Mouse (Mus musculus) forebrain, embryonic 10.5 days (tissue): ENCODE data around the gene Pla2g2d. TPM values are rescaled to one million over a fixed set of nuclear protein-coding genes. Genes with fewer than 3 reads are reported as not detected.
A peak's percentile ranks its signal among the peaks of the same experiment; 100 is the strongest.

Source experiments
- DNase-seq: peaks from one replicate; pipeline ENCODE4 v3.0.0-alpha.2; 2017; ENCODE audit warnings: low spot score; ENCODE audit errors: extremely low spot score
- H3K27ac ChIP-seq: fragments of 300-500 bp; sonication (generic); 2 replicates; pipeline ENCODE4 v1.5.1; 2016; ENCODE audit warnings: mild to moderate bottlenecking
- H3K27me3 ChIP-seq: fragments of 300-500 bp; sonication (generic); 2 replicates; pipeline ENCODE4 v1.6.1; 2016; ENCODE audit warnings: mild to moderate bottlenecking; ENCODE audit not compliant: poor library complexity, severe bottlenecking
- H3K36me3 ChIP-seq: fragments of 300-500 bp; sonication (generic); replicated peaks from 2 replicates; pipeline ENCODE4 v1.6.1; 2016; ENCODE audit warnings: mild to moderate bottlenecking, moderate library complexity
- H3K4me1 ChIP-seq: fragments of 300-500 bp; sonication (generic); 2 replicates; pipeline ENCODE4 v1.6.1; 2016
- H3K4me3 ChIP-seq: fragments of 300-500 bp; sonication (generic); 2 replicates; pipeline ENCODE4 v1.5.1; 2016; ENCODE audit warnings: mild to moderate bottlenecking, moderate library complexity
- H3K9me3 ChIP-seq: fragments of 300-500 bp; sonication (generic); 2 replicates; pipeline ENCODE4 v1.6.1; 2016; ENCODE audit warnings: mild to moderate bottlenecking, moderate library complexity
- WGBS: fragments of 180-500 bp; shearing (Covaris S2); methylation state at CpG from one replicate; pipeline ENCODE4 v1.1.7; 2016; 5-methylcytosine and 5-hydroxymethylcytosine counted together
- polyA plus RNA-seq: library from polyadenylated mRNA; unstranded; fragments of >200 nt; fragmentation: Nextera tagmentation; extraction: Ambion mirVana; gene quantifications from 2 replicates; pipeline ENCODE4 v1.2.1, GENCODE M21; 2016

Gene Pla2g2d
- polyA plus RNA-seq, 1 experiment from 2014 or later = 0.15 TPM

DNA sequence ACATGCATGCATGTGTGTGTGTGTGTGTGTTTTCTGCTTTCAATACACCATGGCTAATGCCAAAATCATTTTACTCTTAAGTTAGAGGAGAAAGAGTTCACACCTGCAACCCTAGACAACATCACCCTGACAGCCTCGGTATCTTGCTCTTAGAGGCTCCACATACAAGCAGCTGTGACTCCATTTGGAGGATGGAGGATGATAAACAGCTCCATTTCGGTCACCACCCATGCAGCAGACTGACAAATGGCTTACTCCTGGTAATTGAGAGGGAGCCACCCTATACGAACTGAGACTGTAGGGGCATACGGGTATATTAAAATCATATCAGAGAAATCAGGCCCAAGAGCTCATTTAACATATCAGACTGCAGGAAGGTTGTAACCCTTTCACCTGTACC lies 12.8 kb downstream of the Pla2g2d start:
- no peaks in the 10 kb centered on the region for H3K36me3 ChIP-seq
- no peak for DNase-seq
- no peaks in the 10 kb centered on the region for H3K9me3 ChIP-seq
- H3K4me1 ChIP-seq = no peaks in the 10 kb centered on the region
- WGBS = 83% methylated on average over 4 of the region's 4 CpGs
- H3K27ac ChIP-seq = no peak overlapping the region
- no peaks in the 10 kb centered on the region for H3K27me3 ChIP-seq
- H3K4me3 ChIP-seq = no peak overlapping the region

DNA sequence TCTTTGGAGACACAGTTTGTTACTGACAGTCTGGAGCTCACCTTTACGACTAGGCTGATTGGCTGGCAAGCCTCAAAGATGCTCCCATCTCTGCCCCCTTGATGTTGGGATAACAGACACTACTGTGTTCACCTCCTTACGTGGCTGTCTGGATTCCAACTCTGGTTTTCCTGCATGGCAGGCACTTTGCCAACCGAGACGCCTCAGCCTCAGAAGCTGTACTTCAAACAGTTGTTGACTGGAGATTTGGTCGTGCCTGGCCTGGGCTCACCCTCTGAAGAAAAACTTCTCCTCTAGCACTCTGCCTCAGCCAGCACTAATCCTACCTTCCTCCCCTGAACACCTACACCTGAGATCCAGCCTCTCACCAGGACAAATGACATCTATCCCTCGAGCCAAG lies 15.9 kb downstream of the Pla2g2d start:
- Histone ChIP-seq H3K4me1 (no peaks in the 10 kb centered on the region), H3K9me3 (no peaks in the 10 kb centered on the region), H3K27me3 (no peaks in the 10 kb centered on the region), H3K36me3 (no peaks in the 10 kb centered on the region), H3K27ac (no peak overlapping the region), H3K4me3 (no peak overlapping the region)
- WGBS = 80% methylated on average over 6 of the region's 6 CpGs
- no peak for DNase-seq

DNA sequence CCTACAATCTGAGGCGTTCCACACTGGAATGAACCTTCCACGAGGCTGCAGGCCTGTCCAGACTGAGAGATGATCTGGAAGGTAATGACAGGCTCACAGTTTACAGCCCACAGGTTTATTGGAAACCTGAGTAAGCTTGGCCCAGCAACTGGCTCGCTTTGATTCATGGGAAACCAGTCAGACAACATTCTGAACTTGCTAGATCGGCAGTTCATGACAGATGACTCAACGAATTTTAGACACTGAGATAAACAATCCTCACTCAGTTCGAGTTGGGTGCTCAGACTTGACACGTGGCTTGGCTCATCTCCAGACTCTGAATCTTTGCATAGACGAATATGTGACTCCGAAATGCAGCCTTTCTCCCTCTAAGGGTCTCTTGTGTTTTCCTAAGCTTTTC lies 17.1 kb downstream of the Pla2g2d start:
- no peaks in the 10 kb centered on the region for H3K9me3 ChIP-seq
- H3K4me3 ChIP-seq = no peak overlapping the region
- no peaks in the 10 kb centered on the region for H3K27me3 ChIP-seq
- WGBS = 78% methylated on average over 9 of the region's 9 CpGs
- H3K4me1 ChIP-seq = peaks cover 4% of the 10 kb centered on the region; the same call in 1 of the 2 replicates
- H3K36me3 ChIP-seq = no peaks in the 10 kb centered on the region
- no peak overlapping the region for H3K27ac ChIP-seq
- no peak for DNase-seq

DNA sequence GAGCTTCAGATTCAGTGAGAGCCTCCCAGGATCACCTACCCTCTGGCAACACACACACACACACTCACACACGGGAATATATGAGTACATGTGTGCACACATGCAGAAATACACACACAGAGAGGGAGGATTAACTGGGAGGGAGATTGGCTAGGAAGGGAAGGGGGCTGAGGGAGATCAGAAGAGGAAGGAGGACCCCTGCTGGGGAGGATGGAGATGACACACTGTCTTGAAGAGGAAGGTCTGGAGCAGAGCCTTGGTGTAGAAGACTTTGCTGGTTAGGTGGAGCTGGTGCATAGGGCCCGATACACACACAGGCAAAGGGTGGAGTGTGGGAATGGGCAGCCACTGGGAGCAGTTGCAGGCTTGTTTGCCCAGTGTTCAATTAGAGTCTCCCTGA lies 17.7 kb downstream of the Pla2g2d start:
- Histone ChIP-seq H3K27me3 (no peaks in the 10 kb centered on the region), H3K36me3 (no peaks in the 10 kb centered on the region), H3K27ac (no peak overlapping the region), H3K4me1 (peaks cover 4% of the 10 kb centered on the region; the same call in 1 of the 2 replicates), H3K4me3 (no peak overlapping the region), H3K9me3 (no peaks in the 10 kb centered on the region)
- DNase-seq = no peak
- 70% methylated on average over 2 of the region's 2 CpGs for WGBS

DNA sequence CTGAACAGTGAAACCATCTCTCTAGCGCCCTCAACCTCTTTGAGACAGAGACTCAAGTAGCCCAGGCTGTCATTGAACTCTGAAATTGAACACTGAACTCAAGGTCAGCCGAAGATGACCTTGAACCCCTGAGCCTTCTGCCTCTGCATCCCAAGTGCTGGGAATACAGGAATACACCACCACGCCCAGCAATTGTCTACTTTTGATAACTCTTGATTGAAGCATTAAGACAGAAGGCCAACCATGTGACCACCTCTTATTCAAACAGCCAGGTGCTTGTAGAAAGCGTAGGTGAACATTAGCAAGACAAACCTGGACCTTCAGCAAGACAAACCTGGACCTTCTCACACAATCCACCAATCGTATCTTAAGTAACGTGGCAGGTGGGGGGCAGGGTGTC lies 18.8 kb downstream of the Pla2g2d start:
- Histone ChIP-seq H3K36me3 (no peaks in the 10 kb centered on the region), H3K4me3 (no peak overlapping the region), H3K9me3 (no peaks in the 10 kb centered on the region), H3K4me1 (peaks cover 4% of the 10 kb centered on the region; the same call in 1 of the 2 replicates), H3K27me3 (no peaks in the 10 kb centered on the region), H3K27ac (no peak overlapping the region)
- 87% methylated on average over 6 of the region's 6 CpGs for WGBS
- DNase-seq = no peak

DNA sequence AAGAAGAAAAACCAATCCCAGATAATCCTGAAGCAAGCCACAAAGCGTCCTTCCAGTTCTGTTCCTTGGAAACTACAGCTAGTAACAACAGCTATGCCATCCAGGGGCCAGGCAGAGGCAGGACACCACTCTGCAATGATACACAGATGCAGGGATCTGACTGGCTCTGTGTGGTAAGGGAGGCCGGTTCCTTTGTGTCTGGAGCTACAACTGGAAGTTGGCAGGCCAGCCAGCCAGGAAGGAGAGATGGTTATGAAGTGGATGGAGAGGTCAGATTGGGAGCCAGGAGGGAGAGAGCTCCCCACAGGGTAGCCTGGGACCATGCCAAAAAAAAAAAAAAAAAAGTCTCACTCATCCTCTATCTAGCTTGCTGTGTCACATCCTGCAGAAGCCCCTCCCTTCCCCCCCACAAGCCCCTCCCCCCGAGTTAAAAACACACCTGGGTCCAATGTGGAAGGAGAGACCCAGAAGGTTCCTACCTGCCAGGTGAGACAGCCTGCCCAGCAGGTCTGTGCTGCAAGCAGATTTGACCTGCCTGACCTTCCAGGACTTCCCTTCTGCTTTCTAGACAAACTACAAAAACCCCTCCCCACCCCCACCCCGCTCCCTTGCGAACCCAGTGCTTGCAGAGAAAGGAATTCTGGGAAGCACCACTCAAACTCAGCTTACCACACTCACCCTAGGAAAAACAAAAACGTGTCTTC lies 21.1 kb downstream of the Pla2g2d start:
- Histone ChIP-seq H3K4me3 (no peak overlapping the region), H3K4me1 (peaks cover 8% of the 10 kb centered on the region; the same call in 1 of the 2 replicates), H3K27ac (no peak overlapping the region), H3K36me3 (no peaks in the 10 kb centered on the region), H3K9me3 (no peaks in the 10 kb centered on the region), H3K27me3 (no peaks in the 10 kb centered on the region)
- DNase-seq = no peak
- WGBS = 51% methylated on average over 6 of the region's 6 CpGs

DNA sequence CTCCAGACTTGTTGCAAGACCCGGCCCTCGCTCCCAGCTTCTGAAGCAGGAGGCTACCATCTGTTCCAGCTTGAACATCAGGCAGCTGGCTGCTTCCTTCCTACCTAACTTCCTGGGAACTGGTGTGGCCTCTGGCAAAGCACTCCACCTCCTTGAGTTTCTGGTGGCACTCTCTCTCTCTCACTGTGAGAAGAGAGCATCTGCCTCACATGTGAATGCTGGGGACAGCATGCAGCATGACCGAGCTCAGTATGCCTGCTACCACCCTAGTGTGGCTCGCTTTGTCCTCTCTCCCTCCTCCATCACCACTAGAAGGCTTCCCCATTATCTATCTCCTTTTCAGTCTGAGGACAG lies 21.7 kb downstream of the Pla2g2d start:
- H3K27ac ChIP-seq = no peak overlapping the region
- H3K4me3 ChIP-seq = no peak overlapping the region
- no peaks in the 10 kb centered on the region for H3K27me3 ChIP-seq
- H3K4me1 ChIP-seq = peaks cover 8% of the 10 kb centered on the region; the same call in 1 of the 2 replicates
- H3K9me3 ChIP-seq = no peaks in the 10 kb centered on the region
- 78% methylated on average over 4 of the region's 4 CpGs for WGBS
- no peaks in the 10 kb centered on the region for H3K36me3 ChIP-seq
- DNase-seq = no peak

DNA sequence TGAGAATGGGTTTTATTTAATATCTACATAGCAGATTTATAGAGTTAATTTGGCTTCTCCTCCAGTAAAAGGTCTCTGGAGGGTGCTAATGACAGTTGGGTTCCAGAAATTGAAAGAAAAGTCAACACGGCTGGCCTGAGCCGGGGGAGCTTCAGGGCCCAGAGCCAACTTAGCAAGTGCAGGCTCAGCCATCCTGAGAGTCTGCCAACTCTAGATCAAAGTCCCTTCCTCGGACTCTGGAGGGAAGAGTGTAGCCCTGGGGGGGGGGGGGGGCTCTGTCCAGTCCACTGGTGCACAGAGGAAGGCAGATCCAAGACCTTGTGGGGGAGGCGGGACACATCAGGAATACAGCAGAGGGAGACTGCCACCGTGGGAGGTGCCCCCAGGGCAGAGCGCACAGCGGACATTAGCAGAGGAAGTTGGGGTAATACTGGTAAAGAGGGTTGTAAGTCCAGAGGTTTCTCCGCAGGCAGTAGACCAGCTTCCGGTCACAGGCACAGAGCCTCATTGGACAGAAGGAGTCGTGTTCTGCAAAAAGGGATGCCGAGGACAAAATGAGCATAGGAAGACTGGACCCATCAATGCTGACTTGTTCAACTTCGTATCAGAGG lies 24.7 kb downstream of the Pla2g2d start:
- no peaks in the 10 kb centered on the region for H3K36me3 ChIP-seq
- H3K4me3 ChIP-seq = no peak overlapping the region
- no peak for DNase-seq
- no peak overlapping the region for H3K27ac ChIP-seq
- WGBS = 86% methylated on average over 12 of the region's 12 CpGs
- no peaks in the 10 kb centered on the region for H3K27me3 ChIP-seq
- H3K9me3 ChIP-seq = no peaks in the 10 kb centered on the region
- peaks cover 15% of the 10 kb centered on the region for H3K4me1 ChIP-seq

DNA sequence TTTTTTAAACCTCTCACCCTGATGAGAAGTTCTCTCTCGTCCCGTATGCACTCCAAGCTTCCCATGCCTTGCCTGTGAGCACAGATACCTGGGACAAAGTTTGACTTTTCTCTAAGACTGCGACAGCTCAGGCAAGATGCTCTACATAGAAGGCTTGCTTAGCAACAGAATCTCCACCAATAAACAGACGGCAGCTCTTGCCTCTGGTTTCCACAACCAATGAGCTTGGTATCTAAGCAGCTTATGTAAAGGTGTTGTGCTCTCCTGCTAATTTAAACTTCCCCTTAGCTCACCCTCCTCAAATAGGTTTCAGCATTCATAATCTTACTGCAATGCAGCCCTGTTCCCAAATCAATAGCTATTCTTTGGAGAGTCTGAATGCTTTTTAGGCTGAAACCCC lies 26.1 kb downstream of the Pla2g2d start:
- Histone ChIP-seq H3K9me3 (no peaks in the 10 kb centered on the region), H3K27me3 (no peaks in the 10 kb centered on the region), H3K4me3 (no peak overlapping the region), H3K4me1 (peaks cover 22% of the 10 kb centered on the region), H3K36me3 (no peaks in the 10 kb centered on the region), H3K27ac (no peak overlapping the region)
- WGBS = 88% methylated on average over 4 of the region's 4 CpGs
- DNase-seq = no peak

DNA sequence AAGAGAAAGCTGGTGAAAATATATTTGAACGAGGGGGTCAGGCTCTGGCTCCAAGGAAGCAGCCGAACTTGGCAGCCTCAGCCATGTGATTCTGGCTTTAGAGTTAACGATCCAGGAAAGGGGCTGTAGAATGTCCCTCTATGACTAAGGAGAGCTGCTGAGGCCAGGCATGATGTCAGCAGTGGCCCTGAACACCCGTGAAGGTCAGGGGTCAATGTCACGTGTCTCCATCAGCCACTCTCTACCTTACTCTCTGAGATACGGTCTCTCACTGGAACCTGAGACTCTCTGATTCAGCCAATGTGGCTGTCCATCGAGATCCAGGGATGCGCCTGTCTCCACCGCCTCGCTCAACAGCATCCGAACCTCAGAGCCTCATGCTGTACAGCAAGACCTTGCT lies 27.4 kb downstream of the Pla2g2d start:
- Histone ChIP-seq H3K9me3 (no peaks in the 10 kb centered on the region), H3K36me3 (no peaks in the 10 kb centered on the region), H3K4me1 (peaks cover 18% of the 10 kb centered on the region), H3K27me3 (no peaks in the 10 kb centered on the region), H3K27ac (no peak overlapping the region), H3K4me3 (no peak overlapping the region)
- WGBS = 91% methylated on average over 11 of the region's 11 CpGs
- DNase-seq = no peak

DNA sequence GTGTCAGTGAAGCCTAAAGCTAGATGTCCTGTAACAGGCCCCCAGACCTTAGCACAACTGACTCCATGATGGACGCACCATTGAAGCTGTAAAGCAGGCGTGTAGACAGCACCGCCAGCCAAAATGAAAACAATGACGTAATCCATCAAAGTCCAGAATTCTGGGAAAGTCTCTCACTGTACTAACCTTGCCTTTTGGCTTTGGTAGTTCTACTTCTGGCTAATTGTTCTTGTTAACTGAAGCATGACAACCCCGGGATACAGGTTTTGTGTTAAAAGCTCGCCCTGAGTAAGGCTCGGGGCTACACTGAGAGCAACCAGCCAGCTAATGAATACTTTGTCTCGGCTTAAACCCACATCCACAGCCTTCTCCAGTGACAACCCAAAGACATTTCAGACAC lies 29.7 kb downstream of the Pla2g2d start:
- Histone ChIP-seq H3K36me3 (no peaks in the 10 kb centered on the region), H3K4me1 (peaks cover 16% of the 10 kb centered on the region), H3K27ac (no peak overlapping the region), H3K9me3 (no peaks in the 10 kb centered on the region), H3K4me3 (no peak overlapping the region), H3K27me3 (no peaks in the 10 kb centered on the region)
- WGBS = 56% methylated on average over 8 of the region's 8 CpGs
- no peak for DNase-seq

DNA sequence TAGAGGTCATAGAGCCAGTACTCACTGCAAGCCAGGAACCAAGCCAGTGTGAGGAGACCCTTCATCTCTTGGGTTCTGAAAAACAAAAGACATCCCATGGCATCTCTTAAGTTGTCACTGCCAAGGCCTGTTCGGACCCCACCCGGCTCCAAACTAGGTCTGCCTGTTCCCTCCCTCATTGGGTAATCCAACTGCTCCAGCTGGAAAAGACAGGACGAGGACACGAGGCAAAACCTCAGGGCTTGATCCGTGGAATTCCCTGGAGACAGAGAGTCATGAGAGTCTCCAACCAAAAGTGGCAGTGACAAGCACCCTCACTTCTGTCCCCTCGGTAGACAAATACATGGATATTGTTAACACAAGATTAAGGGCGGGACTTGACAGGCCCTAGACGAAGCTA lies 30.6 kb downstream of the Pla2g2d start:
- 89% methylated on average over 8 of the region's 8 CpGs for WGBS
- Histone ChIP-seq H3K27ac (peak overlapping the region; percentile 25; the same call in 1 of the 2 replicates), H3K4me1 (peaks cover 14% of the 10 kb centered on the region), H3K4me3 (no peak overlapping the region), H3K36me3 (no peaks in the 10 kb centered on the region), H3K9me3 (no peaks in the 10 kb centered on the region), H3K27me3 (no peaks in the 10 kb centered on the region)
- no peak for DNase-seq

DNA sequence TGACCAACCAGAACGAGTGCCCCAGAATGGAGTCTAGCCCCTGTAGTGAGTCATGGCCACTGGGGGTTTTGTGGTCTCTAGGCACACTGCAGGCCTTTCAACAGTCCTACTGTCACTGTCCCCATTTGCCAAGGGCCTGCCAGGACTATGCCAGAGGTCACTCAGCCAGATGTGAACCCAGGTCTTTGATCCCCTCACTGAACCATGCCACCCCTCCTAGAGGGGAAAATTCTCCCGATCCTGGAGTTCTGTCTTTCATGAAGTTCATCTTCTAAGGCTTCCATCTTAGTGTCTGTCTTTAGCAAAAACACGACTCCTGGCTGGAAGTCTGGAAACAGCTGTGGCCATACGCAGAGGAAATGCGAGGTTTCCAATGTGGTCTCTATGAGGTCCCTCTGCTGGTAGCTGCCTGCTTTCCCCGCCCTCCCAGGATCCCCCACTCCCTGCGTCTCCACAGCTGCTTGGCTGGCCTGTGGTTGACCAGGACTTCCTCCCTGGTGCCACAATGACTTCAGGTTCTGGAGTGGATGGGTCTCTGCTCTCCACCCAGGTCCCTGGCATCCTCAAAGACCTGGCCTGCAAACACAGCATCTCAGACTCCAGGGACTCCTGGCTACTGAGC lies 31.5 kb downstream of the Pla2g2d start:
- Histone ChIP-seq H3K27me3 (no peaks in the 10 kb centered on the region), H3K27ac (no peak overlapping the region), H3K4me1 (peaks cover 14% of the 10 kb centered on the region), H3K9me3 (no peaks in the 10 kb centered on the region), H3K4me3 (no peak overlapping the region), H3K36me3 (no peaks in the 10 kb centered on the region)
- no peak for DNase-seq
- 78% methylated on average over 7 of the region's 7 CpGs for WGBS
